Mouse (Mus musculus): ENCODE results near the gene Gm13305.
"Not testable (repeated sequence)": the region's sequence is repeated elsewhere in the genome, so short reads cannot be mapped to it uniquely, and the experiment has no call there.

Gene Gm13305

DNA sequence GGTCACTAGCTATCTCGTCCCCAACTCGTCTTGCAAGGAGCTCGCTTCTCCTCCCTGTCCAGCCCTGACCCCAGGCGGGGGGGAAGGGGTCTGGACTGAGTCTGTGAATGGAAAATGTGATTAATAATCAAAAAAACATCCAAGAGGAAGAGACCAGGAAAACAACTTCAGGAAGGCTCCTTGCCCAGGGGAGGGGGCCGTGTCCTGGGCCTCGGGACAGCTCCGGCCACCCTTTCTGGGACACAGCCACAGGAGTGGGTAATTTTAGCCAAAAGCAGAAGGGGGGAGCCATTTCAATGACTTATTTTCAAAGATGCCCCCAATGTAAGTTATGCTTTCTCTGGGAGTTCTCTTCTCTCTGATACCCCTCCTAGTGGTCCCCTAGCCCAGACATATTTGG, at the start of gene Gm13305:
Gene Gm13305 (minus strand): TSS at position 101 of the 400 bp plus-strand sequence.
- DNase-seq: not testable (repeated sequence)

DNA sequence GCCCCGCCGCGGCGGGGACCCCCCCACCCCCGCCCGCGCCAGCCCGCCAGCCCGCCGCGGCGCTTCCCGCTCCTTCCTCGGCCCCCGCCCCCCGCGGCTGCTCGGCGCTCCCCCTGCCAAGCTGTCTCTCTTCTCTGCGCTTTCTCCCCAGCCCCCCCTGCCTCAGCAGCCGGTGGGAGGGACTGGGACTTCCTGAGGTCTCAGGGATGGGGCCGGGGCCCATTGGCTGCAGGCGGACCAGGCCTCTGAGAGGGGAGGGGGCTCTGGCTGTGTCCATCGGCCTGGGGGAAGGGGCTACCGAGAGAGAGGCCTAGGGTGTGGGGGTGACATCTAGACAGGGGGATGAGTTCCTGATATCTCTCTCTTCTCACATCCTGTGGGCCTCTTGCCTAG, 16.6 kb upstream of the Gm13305 start:
- not testable (repeated sequence) for DNase-seq

DNA sequence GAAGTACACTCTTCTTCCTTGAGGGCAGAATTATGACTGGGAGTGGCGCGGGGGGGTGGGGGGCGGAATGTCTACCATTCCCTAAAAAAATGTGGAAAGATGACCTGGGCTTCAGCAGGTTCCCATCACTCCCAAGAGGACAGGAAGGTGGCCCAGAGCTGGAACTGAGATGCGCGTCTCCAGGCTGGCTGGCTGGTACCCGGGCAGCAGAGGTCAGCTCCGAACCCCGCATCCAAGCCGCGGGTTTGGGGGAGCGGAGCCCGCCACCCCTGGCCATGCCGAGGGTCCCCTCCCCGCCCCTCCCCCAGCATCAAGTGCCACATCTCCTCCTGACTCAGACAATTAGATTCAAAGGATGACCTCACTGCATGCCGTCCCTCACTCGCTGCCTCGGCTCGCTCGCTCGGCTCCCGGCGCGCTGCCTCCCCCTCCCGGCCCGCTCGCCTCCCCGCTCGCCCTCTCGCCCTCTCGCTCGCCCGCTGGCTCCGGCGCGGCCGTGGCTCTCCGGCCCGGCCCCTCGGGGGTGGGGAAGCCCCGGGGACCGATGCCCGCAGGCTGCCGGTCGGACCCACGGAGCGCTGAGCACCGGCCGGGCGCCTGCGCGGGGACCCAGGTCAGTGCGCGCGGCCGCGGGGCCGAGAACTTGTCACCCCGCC, 16.0 kb upstream of the Gm13305 start:
- DNase-seq: not testable (repeated sequence)

DNA sequence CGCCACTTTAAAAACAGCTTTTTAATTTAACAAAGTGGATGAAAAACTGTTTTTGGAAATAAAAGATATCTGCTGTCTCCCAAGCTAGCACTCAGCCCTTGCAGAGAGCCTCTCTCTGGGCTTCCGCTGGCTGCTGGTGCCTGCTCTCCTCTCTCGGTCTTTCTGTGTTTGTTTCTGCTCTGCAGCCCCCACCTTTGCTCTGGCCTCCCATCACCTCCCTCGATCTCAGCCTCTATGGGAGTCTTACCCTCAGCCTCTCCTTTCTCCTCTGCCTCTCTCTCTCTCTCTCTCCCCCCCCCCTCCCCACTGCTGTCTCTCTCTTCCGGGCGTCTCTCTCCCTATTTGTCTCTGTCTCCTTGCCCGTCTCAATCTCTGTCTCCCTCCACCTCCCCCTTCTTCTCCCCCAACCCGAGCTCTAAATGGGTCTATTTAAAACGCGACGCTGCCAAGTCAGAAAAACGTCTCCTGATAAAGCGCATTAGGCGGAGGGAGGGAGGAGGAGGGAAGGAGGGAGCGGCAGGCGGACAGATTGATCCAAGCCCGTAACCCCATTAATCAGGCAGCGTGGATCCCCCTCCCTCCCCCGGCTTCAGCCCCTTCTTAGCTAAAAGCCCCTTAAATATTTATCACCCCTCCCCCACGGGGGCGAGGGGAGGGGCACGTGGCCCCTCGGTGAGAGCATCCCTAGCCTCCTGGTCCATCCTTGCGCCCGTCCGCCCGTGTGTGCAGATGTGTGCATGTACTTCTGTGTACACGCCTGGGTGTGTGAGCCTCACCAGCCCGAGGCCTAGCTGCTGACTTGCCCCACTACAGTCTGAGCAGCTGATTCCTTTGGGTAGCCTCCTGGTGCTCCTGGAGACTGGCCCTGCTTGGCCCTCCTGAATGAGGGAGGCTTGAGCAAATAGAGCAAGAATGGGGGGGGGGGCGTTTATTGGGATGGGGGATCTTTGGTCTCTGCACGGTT, 15.1 kb upstream of the Gm13305 start:
- not testable (repeated sequence) for DNase-seq

DNA sequence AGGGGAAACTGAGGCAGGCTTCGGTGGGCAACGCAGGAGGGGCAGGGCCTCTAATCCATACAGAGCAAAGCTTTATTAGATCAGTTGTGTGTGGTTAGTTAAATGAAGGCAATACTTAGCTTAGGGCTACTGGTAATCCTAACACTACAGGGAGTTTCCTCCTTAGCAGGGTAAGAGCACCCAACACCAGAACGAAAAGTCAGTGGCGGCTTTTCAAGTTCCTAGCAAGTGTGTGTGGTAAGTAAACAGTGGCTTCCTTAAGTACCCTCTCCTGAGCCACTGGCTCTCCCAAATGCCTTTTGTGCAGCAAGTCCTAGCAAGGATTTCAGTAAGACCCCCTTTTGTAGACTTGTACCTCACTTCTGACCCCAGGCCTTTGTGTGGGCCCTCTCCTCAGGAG, 9.8 kb upstream of the Gm13305 start:
- DNase-seq: not testable (repeated sequence)

DNA sequence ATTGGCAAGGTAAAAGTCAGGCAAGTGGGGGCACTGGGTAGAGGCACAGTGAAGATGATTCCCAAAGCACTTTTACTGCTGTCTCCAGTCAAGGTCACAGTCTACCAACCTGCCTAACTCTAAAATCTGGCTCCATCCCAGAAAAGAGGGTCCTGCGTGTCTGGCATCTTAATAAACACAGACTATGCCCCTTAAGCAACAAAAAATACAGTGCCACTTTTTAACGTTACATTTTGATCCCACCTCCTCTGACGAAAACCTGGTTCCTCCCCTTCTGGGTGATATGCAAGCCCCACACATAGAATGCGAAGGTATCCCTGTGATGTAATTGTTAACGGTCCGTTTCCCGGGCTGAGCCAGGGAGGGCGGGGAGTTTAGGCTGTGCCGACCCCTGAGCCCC, 15.3 kb downstream of the Gm13305 start, which contains the start of gene Gm13306:
Gene Gm13306 (plus strand): TSS at position 301 of the 400 bp plus-strand sequence.
- DNase-seq: not testable (repeated sequence)

DNA sequence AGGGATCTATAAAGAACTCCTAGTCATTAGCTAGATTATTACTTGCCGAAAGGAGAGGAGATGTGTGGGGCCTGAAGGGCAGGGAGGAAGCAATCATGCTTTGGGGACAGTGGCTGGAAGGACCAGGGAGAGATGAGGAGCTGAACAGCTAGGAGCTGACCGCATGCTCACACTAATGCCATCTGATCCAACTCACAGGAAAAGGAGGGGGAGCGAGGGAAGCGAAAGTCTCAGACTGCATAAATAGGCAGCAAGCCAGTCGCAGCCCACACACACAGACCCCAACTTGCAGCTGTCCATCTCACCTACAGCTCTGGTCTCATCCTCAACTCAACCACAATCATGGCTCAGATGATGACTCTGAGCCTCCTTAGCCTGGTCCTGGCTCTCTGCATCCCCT, 53.9 kb downstream of the Gm13305 start, which contains the start of gene Gm13304:
Gene Gm13304 (plus strand): TSS at position 301 of the 400 bp plus-strand sequence.
- not testable (repeated sequence) for DNase-seq

Data from cerebellum, adult 8-10 months (tissue).